Mouse (Mus musculus): ENCODE data around the gene Pcgf2.
"Not testable (repeated sequence)": the region's sequence is repeated elsewhere in the genome, so short reads cannot be mapped to it uniquely, and the experiment has no call there.

DNA sequence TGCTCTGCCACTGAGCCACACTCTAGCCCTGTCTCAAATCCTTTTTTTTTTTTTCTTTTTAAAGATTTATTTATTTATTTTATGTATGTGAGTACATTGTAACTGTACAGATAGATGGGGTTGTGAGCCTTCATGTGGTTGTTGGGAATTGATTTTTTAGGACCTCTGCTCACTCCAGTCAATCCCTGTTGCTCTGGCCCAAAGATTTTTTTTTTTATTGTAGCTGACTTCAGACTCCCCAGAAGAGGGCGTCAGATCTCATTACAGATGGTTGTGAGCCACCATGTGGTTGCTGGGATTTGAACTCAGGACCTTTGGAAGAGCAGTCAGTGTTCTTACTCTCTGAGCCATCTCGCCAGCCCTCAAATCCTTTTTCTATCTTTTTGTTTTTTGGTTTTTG is 9.8 kb upstream of the Pcgf2 start:
- TF ChIP-seq CTCF, EP300 (IDR thresholded peaks at IDR 0.05; ENCODE audit: low read depth): not testable (repeated sequence)
